Mouse (Mus musculus) embryonic facial prominence, embryonic 13.5 days (tissue): ENCODE measurements around the gene Smg6. TPM values are rescaled to one million over a fixed set of nuclear protein-coding genes. Genes with fewer than 3 reads are reported as not detected.
A peak's percentile ranks its signal among the peaks of the same experiment; 100 is the strongest.

Experiments
- ATAC-seq: fragments of 200-750 bp; cut with Nextera tagmentation; 2 replicates; pipeline ENCODE4 v1.8.0; 2017; ENCODE audit warnings: low read depth; ENCODE audit not compliant: insufficient number of reproducible peaks, insufficient read depth, low FRiP score, low TSS enrichment
- H3K27ac ChIP-seq: fragments of 300-500 bp; sonication (generic); 2 replicates; pipeline ENCODE4 v1.5.1; 2015; ENCODE audit warnings: moderate library complexity, mild to moderate bottlenecking, inconsistent platforms
- H3K27me3 ChIP-seq: fragments of 300-500 bp; sonication (generic); 2 replicates; pipeline ENCODE4 v1.6.1; 2015; ENCODE audit warnings: mild to moderate bottlenecking, inconsistent platforms
- H3K36me3 ChIP-seq: fragments of 300-500 bp; sonication (generic); 2 replicates; pipeline ENCODE4 v1.6.1; 2015; ENCODE audit warnings: mild to moderate bottlenecking, inconsistent platforms
- H3K4me1 ChIP-seq: fragments of 300-500 bp; sonication (generic); 2 replicates; pipeline ENCODE4 v1.6.1; 2015; ENCODE audit warnings: inconsistent platforms
- H3K4me2 ChIP-seq: fragments of 300-500 bp; sonication (generic); 2 replicates; pipeline ENCODE4 v1.6.1; 2015; ENCODE audit warnings: moderate library complexity, mild to moderate bottlenecking, inconsistent platforms
- H3K4me3 ChIP-seq: fragments of 300-500 bp; sonication (generic); 2 replicates; pipeline ENCODE4 v1.5.1; 2015; ENCODE audit warnings: mild to moderate bottlenecking, inconsistent platforms
- H3K9ac ChIP-seq: fragments of 300-500 bp; sonication (generic); 2 replicates; pipeline ENCODE4 v1.6.1; 2015; ENCODE audit warnings: mild to moderate bottlenecking, inconsistent platforms
- H3K9me3 ChIP-seq: fragments of 300-500 bp; sonication (generic); 2 replicates; pipeline ENCODE4 v1.6.1; 2016; ENCODE audit warnings: inconsistent platforms
- WGBS: fragments of 180-500 bp; shearing (Covaris S2); methylation state at CpG from one replicate; pipeline ENCODE4 v1.1.7; 2015; ENCODE audit warnings: mixed read lengths; 5-methylcytosine and 5-hydroxymethylcytosine counted together
- polyA plus RNA-seq: library from polyadenylated mRNA; unstranded; fragments of >200 nt; fragmentation: Nextera tagmentation; extraction: Ambion mirVana; gene quantifications from 2 replicates; pipeline ENCODE4 v1.2.1, GENCODE M21; 2015

Gene Smg6
- polyA plus RNA-seq, 1 experiment from 2014 or later, result 22.5 TPM

DNA sequence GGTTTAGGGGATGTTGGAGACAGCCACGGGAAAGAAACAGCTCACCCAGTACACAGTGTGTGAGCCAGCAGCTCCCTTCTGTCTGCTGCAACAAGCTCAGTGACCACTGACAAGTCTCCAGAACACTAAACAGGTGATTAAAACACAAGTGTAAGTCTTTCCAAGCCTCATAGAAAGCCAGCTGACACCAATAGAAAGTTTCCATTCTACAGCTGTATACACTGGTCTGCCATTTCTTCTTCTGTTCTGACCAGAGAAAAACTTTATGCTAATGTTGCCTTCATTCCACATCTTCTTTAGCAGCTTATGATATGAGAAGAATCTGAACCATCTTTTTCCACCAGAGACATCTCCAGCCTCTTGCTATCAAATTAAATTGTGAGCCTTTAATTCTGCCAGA lies 195.7 kb downstream of the Smg6 start:
- ATAC-seq, result no peak
- no peak overlapping the region for H3K4me2 ChIP-seq
- 54% methylated on average over 1 of the region's 1 CpGs for WGBS
- H3K9me3 ChIP-seq, result no peaks in the 10 kb centered on the region
- H3K4me1 ChIP-seq, result peaks cover 10% of the 10 kb centered on the region
- H3K36me3 ChIP-seq, result 0 out of 2 replicates have a peak, but pooled peaks cover 2% of the 10 kb centered on the region
- no peak overlapping the region for H3K4me3 ChIP-seq
- no peaks in the 10 kb centered on the region for H3K27me3 ChIP-seq
- no peak overlapping the region for H3K9ac ChIP-seq
- no peak overlapping the region for H3K27ac ChIP-seq

DNA sequence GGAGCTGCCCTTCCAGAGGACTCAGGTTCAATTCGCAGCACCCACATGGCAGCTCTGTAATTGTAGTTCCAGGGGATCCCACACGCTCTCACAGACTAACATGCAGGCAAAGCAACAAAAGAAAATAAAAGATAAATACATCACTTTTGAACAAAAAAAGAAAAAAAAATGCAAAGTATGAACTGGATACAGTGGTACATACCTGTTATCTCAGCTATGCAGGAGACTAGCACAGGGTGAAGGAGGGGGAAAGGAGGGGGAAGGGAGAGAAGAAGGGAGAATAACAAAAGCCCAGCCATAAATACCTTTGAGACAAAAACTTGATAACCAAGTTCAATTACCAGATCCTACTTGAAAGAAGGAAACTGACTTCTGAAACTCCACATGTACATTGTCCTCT lies 198.8 kb downstream of the Smg6 start:
- ATAC-seq, result no peak
- Histone ChIP-seq H3K27ac (no peak overlapping the region), H3K4me3 (no peak overlapping the region), H3K4me2 (no peak overlapping the region), H3K36me3 (0 out of 2 replicates have a peak, but pooled peaks cover 4% of the 10 kb centered on the region), H3K9me3 (no peaks in the 10 kb centered on the region), H3K27me3 (no peaks in the 10 kb centered on the region), H3K4me1 (no peaks in the 10 kb centered on the region), H3K9ac (no peak overlapping the region)
- WGBS, result 92% methylated on average over 2 of the region's 2 CpGs

- Histone ChIP-seq H3K4me1 (no peaks in the 10 kb centered on the region), H3K9ac (no peak overlapping the region), H3K4me2 (no peak overlapping the region), H3K27ac (no peak overlapping the region), H3K9me3 (no peaks in the 10 kb centered on the region), H3K36me3 (0 out of 2 replicates have a peak, but pooled peaks cover 4% of the 10 kb centered on the region), H3K27me3 (no peaks in the 10 kb centered on the region), H3K4me3 (no peak overlapping the region)
- WGBS, result 91% methylated on average over 3 of the region's 3 CpGs
- ATAC-seq, result no peak
Measured at GRCm38 (mm10) chr11:75126384-75126783, 200.8 kb downstream of the Smg6 start.

DNA sequence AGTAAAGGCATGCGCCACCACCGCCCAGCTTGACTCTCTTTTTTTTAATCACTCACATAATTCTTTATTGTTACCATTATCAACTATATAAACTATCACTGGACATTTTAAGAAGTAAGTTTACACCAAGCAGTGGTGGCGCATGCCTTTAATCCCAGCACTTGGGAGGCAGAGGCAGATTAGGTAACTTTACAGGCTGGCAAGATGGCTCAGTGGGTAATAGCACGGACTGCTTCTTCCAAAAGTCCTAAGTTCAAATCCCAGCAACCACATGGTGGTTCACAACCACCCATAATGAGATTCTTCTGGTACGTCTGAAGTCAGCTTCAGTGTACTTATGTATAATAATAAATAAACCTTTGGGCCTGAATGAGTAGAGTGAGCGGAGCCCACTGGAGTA lies 203.9 kb downstream of the Smg6 start:
- H3K4me1 ChIP-seq, result peaks cover 20% of the 10 kb centered on the region
- no peak overlapping the region for H3K4me2 ChIP-seq
- no peak overlapping the region for H3K9ac ChIP-seq
- H3K27ac ChIP-seq, result no peak overlapping the region
- H3K27me3 ChIP-seq, result no peaks in the 10 kb centered on the region
- H3K4me3 ChIP-seq, result no peak overlapping the region
- 93% methylated on average over 6 of the region's 6 CpGs for WGBS
- H3K9me3 ChIP-seq, result no peaks in the 10 kb centered on the region
- no peak for ATAC-seq
- H3K36me3 ChIP-seq, result 0 out of 2 replicates have a peak, but pooled peaks cover 4% of the 10 kb centered on the region

- no peak overlapping the region for H3K4me2 ChIP-seq
- no peaks in the 10 kb centered on the region for H3K27me3 ChIP-seq
- 82% methylated on average over 4 of the region's 4 CpGs for WGBS
- no peak overlapping the region for H3K4me3 ChIP-seq
- 0 out of 2 replicates have a peak, but pooled peaks cover 2% of the 10 kb centered on the region for H3K36me3 ChIP-seq
- no peak overlapping the region for H3K27ac ChIP-seq
- no peaks in the 10 kb centered on the region for H3K9me3 ChIP-seq
- H3K4me1 ChIP-seq, result peaks cover 31% of the 10 kb centered on the region
- no peak overlapping the region for H3K9ac ChIP-seq
- no peak for ATAC-seq
Measured at GRCm38 (mm10) chr11:75131300-75131699, 205.7 kb downstream of the Smg6 start.

- Histone ChIP-seq H3K9ac (no peak overlapping the region), H3K27me3 (no peaks in the 10 kb centered on the region), H3K9me3 (no peaks in the 10 kb centered on the region), H3K4me2 (no peak overlapping the region), H3K4me3 (no peak overlapping the region), H3K27ac (no peak overlapping the region), H3K36me3 (no peaks in the 10 kb centered on the region), H3K4me1 (peaks cover 36% of the 10 kb centered on the region)
- WGBS, result 76% methylated on average over 5 of the region's 5 CpGs
- no peak for ATAC-seq
Measured at GRCm38 (mm10) chr11:75132278-75132677, 206.7 kb downstream of the Smg6 start.

DNA sequence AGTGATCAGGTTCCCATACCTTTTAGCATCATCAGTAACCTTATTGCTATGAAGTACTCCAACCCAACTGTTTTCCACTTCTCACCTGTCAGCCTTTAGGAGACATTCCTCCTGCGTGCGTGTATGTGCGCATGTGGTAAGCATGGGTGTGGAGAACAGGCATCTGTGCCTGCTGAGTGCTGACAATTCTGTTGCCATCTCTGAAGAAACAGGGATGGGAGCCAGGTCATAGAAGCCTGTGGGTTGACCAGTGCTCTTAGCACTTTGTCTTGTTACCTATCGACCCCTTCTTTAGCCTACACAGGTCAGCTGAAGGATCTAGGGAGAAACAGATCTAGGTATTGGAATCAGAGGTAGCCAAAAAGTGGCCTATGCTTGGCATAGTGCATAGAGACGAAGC lies 207.8 kb downstream of the Smg6 start:
- Histone ChIP-seq H3K9ac (no peak overlapping the region), H3K4me3 (no peak overlapping the region), H3K4me1 (peaks cover 40% of the 10 kb centered on the region), H3K9me3 (no peaks in the 10 kb centered on the region), H3K4me2 (no peak overlapping the region), H3K27me3 (no peaks in the 10 kb centered on the region), H3K27ac (peak overlapping the region; percentile 64), H3K36me3 (0 out of 2 replicates have a peak, but pooled peaks cover 3% of the 10 kb centered on the region)
- ATAC-seq, result no peak
- 90% methylated on average over 5 of the region's 5 CpGs for WGBS

GRCm38 (mm10) chr11:75133951-75134350 lies 208.3 kb downstream of the Smg6 start:
- H3K9ac ChIP-seq, result no peak overlapping the region
- H3K4me2 ChIP-seq, result no peak overlapping the region
- no peak for ATAC-seq
- H3K4me3 ChIP-seq, result no peak overlapping the region
- no peaks in the 10 kb centered on the region for H3K27me3 ChIP-seq
- 0 out of 2 replicates have a peak, but pooled peaks cover 3% of the 10 kb centered on the region for H3K36me3 ChIP-seq
- peak overlapping the region; percentile 64 for H3K27ac ChIP-seq
- H3K9me3 ChIP-seq, result no peaks in the 10 kb centered on the region
- peaks cover 46% of the 10 kb centered on the region for H3K4me1 ChIP-seq
- WGBS, result 3% methylated on average over 2 of the region's 2 CpGs

DNA sequence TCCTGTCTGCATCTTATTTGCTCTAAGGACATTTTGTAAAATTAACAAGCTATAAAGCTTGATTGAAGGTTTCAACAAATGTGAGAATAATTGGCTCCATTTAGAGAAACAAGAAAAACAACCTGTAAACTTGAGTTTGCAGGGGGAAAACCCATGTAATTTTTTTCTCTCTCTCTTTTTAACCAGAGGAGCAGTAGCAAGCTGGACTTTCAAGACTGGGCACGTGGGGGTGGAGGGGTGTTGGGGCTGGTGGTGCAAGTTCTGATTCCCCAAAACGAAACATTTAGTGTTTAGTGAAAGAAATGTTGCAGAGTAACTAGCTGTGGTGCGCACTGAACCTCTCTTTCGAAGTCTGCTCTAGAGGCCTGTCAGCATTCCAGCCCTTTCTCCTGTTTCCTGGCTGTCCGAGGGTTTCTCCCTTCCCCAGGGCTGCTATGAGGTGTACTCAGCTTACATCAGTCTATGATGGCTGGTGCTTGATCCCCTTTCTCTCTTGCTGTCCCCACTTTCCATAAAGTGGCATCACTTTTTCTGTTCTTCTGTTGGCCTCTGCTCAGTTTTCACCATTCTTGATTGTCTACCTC lies 209.0 kb downstream of the Smg6 start:
- no peaks in the 10 kb centered on the region for H3K27me3 ChIP-seq
- no peaks in the 10 kb centered on the region for H3K9me3 ChIP-seq
- H3K9ac ChIP-seq, result 0 out of 2 replicates have a peak overlapping the region, but pooled peaks have one; percentile 6
- H3K27ac ChIP-seq, result peak overlapping the region; percentile 64; the same call in 1 of the 2 replicates
- H3K36me3 ChIP-seq, result 0 out of 2 replicates have a peak, but pooled peaks cover 3% of the 10 kb centered on the region
- no peak overlapping the region for H3K4me3 ChIP-seq
- peaks cover 52% of the 10 kb centered on the region for H3K4me1 ChIP-seq
- 50% methylated on average over 5 of the region's 5 CpGs for WGBS
- H3K4me2 ChIP-seq, result no peak overlapping the region
- ATAC-seq, result no peak

GRCm38 (mm10) chr11:75135358-75135757 lies 209.7 kb downstream of the Smg6 start:
- H3K9ac ChIP-seq, result peak overlapping the region; percentile 21; the same call in 1 of the 2 replicates
- no peak overlapping the region for H3K4me3 ChIP-seq
- H3K4me2 ChIP-seq, result no peak overlapping the region
- no peak overlapping the region for H3K27ac ChIP-seq
- ATAC-seq, result no peak
- no peaks in the 10 kb centered on the region for H3K9me3 ChIP-seq
- 0 out of 2 replicates have a peak, but pooled peaks cover 3% of the 10 kb centered on the region for H3K36me3 ChIP-seq
- H3K27me3 ChIP-seq, result no peaks in the 10 kb centered on the region
- H3K4me1 ChIP-seq, result peaks cover 60% of the 10 kb centered on the region
- 89% methylated on average over 4 of the region's 4 CpGs for WGBS

DNA sequence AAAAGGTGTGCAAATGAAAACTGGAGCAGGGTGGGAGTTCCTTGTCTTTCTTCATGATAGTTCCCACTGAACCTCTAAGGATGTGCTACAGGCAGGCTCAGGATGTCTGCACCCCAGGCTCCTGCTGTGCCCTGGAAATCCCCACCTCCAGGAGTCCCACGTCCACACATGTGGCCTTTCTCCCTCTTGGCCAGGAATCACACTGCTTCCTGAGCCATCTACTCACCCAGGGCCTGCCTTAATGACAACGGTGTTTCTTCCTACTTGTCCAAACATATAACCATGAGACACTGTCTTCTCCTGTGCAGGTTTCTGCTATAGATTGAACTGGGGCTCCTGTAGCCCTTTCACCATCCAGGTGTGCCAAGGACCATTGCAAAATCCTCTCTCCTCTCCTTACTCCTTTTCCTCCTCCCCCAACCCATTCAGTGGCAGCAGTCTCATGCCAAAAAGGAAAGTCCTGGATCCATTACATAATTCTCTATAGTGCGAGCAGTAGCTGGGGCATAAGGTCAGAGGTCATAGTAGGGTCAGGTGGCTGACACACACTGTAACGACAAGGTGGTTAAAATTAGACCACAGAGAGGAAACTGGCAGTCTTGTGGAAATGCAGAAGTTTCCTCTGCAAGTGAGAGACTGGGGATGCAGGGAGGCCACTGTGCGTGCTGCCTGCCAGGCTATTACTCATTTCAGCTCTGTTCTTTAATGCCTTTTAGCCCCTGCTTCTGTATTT lies 211.2 kb downstream of the Smg6 start:
- peaks cover 75% of the 10 kb centered on the region for H3K4me1 ChIP-seq
- no peak overlapping the region for H3K4me3 ChIP-seq
- no peaks in the 10 kb centered on the region for H3K27me3 ChIP-seq
- ATAC-seq, result no peak
- no peak overlapping the region for H3K9ac ChIP-seq
- WGBS, result 41% methylated on average over 5 of the region's 5 CpGs
- no peak overlapping the region for H3K4me2 ChIP-seq
- H3K27ac ChIP-seq, result no peak overlapping the region
- H3K36me3 ChIP-seq, result 0 out of 2 replicates have a peak, but pooled peaks cover 3% of the 10 kb centered on the region
- H3K9me3 ChIP-seq, result no peaks in the 10 kb centered on the region
